Mouse (Mus musculus) embryonic facial prominence, embryonic 10.5 days (tissue): ENCODE measurements around the gene Exoc1. TPM values are rescaled to one million over a fixed set of nuclear protein-coding genes. Genes with fewer than 3 reads are reported as not detected.

ENCODE experiments used
- DNase-seq: peaks from one replicate; pipeline ENCODE4 v3.0.0-alpha.2; 2017; ENCODE audit warnings: low spot score
- H3K27ac ChIP-seq: fragments of 300-500 bp; sonication (generic); replicated peaks from 2 replicates; pipeline ENCODE4 v1.5.1; 2016; ENCODE audit warnings: mild to moderate bottlenecking
- H3K27me3 ChIP-seq: fragments of 300-500 bp; sonication (generic); replicated peaks from 2 replicates; pipeline ENCODE4 v1.6.1; 2016; ENCODE audit warnings: low read depth, mild to moderate bottlenecking; ENCODE audit not compliant: poor library complexity, severe bottlenecking
- H3K36me3 ChIP-seq: fragments of 300-500 bp; sonication (generic); replicated peaks from 2 replicates; pipeline ENCODE4 v1.6.1; 2016; ENCODE audit warnings: mild to moderate bottlenecking, moderate library complexity
- H3K4me1 ChIP-seq: fragments of 300-500 bp; sonication (generic); 2 replicates; pipeline ENCODE4 v1.6.1; 2016
- H3K4me3 ChIP-seq: fragments of 300-500 bp; sonication (generic); 2 replicates; pipeline ENCODE4 v1.5.1; 2016; ENCODE audit warnings: mild to moderate bottlenecking, moderate library complexity
- H3K9me3 ChIP-seq: fragments of 300-500 bp; sonication (generic); 2 replicates; pipeline ENCODE4 v1.6.1; 2016; ENCODE audit warnings: mild to moderate bottlenecking
- WGBS: fragments of 180-500 bp; shearing (Covaris S2); methylation state at CpG from one replicate; pipeline ENCODE4 v1.1.7; 2016; 5-methylcytosine and 5-hydroxymethylcytosine counted together
- polyA plus RNA-seq: library from polyadenylated mRNA; unstranded; fragments of >200 nt; fragmentation: Nextera tagmentation; extraction: Ambion mirVana; gene quantifications from 2 replicates; pipeline ENCODE4 v1.2.1, GENCODE M21; 2016

Gene Exoc1
- polyA plus RNA-seq, 1 experiment from 2014 or later, result 42.4 TPM

DNA sequence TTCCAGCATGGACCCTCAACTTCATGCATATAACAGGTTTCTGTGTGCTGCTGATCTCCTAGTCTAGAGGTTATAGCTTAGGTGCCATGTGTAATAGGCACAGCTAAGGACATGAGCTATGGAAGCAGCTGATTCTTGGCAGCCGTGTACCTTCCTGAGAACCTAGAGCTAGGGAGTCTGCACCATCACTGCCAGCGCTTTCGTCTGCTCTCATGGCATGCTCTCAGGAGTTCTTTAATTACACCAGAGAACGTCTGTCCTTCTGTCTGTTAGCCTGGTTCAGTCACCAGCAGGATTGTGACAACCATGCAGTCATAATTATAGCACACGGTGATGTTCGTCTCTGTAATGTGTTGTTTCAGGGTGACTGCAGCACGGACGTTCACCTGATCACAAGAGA is 86.2 kb downstream of the Exoc1 start:
- Histone ChIP-seq H3K36me3 (peaks cover 93% of the 10 kb centered on the region), H3K4me3 (no peak overlapping the region)
- 92% methylated on average over 8 of the region's 8 CpGs for WGBS

DNA sequence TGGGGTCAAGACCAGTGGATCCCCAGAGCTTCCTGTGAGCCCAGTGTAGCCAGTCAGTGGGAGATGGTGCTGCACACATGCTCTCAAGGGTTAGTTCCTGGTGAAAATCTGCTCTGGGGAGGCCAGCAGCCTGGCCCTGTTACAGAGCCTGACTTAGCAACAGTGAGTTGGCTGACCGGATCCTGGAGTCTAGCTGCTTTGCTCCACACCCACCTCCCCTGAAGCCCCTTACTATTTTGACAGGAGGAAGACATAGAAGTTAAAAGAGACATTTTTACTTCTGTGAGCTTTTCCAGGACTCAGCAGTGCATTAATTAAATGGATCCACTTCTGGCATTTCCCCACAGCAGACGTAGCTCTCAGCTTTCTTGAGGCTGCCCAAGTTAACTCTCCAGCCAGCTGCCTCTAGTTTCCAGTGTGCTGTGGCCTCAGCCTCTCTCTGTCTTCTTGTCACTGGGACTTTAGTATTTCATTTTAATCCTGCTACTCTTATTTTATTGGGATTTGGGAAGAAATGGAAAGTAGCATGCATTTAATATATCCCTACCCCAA is 87.2 kb downstream of the Exoc1 start:
- peaks cover 92% of the 10 kb centered on the region for H3K36me3 ChIP-seq
- no peak for DNase-seq
- no peaks in the 10 kb centered on the region for H3K27me3 ChIP-seq
- H3K9me3 ChIP-seq, result no peaks in the 10 kb centered on the region
- no peak overlapping the region for H3K4me3 ChIP-seq
- H3K27ac ChIP-seq, result no peak overlapping the region
- H3K4me1 ChIP-seq, result no peaks in the 10 kb centered on the region
- 90% methylated on average over 2 of the region's 2 CpGs for WGBS

More for the DNA sequence above, 86.2 kb downstream of the Exoc1 start:
- Histone ChIP-seq H3K4me1 (no peaks in the 10 kb centered on the region), H3K9me3 (no peaks in the 10 kb centered on the region), H3K27me3 (no peaks in the 10 kb centered on the region), H3K27ac (no peak overlapping the region)
- DNase-seq, result no peak

DNA sequence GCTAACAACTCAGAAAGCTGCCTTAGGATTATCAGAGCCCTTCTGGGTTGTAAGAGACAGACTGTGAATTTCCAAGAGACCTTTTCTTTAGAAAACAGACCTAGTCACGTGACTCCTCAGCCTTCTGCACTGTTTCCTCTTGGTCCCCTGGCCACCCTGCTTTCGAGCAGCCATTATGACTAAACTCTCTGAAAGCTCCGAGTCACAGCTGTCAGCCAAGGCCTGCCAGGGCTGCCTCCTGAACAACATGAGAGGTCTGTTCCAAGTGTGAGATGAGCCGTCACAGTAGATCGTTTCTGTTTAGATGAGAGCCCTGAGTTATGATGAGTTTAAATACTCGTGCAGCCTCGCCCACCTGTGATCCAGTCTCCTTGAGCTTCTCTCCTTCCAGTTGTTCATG is 89.6 kb downstream of the Exoc1 start:
- Histone ChIP-seq H3K27ac (no peak overlapping the region), H3K27me3 (no peaks in the 10 kb centered on the region), H3K4me1 (no peaks in the 10 kb centered on the region), H3K4me3 (no peak overlapping the region), H3K9me3 (no peaks in the 10 kb centered on the region), H3K36me3 (peaks cover 92% of the 10 kb centered on the region)
- 89% methylated on average over 7 of the region's 7 CpGs for WGBS
- DNase-seq, result no peak

Other genes with a start within 250 kb of the Exoc1 start
- gene Clock, start 224.5 kb upstream of the Exoc1 start, polyA plus RNA-seq, result 10.5 and 11.5 TPM in 2 replicates
- not detected in 2 replicates for gene Pdcl2, start 198.2 kb upstream of the Exoc1 start, polyA plus RNA-seq
- 0.38 and 0.67 TPM in 2 replicates for gene Nmu, start 165.5 kb upstream of the Exoc1 start, polyA plus RNA-seq
- 7.2 and 8.6 TPM in 2 replicates for gene Gm7271, start 45.3 kb upstream of the Exoc1 start, polyA plus RNA-seq
- 10.3 and 12.1 TPM in 2 replicates for gene Cep135, start 59.4 kb downstream of the Exoc1 start, polyA plus RNA-seq
- gene C530008M17Rik, start 127.2 kb downstream of the Exoc1 start, polyA plus RNA-seq, result 32.7 and 33.4 TPM in 2 replicates